In the genomic region with DNA sequence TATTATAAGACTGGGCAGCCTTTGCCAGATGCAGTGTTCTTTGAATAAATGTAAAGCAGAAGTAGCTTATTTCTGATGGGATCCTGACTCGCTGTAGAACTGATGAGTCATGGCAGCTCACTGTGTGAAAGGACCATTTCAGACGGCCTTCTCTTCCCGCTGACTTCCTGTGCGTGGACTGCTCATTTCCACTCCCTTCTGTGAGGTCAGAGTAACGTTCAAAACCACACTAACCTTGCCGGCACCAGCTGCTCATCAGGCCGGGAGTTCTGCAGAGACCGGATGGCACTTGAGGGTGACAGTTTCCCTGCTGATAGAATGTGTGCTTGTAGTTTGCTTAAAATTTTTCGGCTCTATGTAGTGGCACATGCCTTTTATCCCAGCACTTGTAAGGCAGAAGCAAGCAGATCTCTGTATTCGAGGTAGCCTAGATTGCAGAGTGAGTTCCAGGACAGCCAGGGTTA, we compare ENCODE assay signal across 7 mouse cellular contexts. TPM values are rescaled to one million over a fixed set of nuclear protein-coding genes. Genes with fewer than 3 reads are reported as not detected.
DNase-seq lines count a peak whose midpoint lies in the region; ATAC-seq and TF ChIP-seq lines count a peak whose summit lies in the region.

No protein-coding gene starts in this region.

- H3K27ac ChIP-seq in heart, postnatal 0 days (ENCODE audit: low read depth), result peak overlapping the region; percentile 28
- no peak overlapping the region for H3K27ac ChIP-seq in hindbrain, embryonic 12.5 days

- peak overlapping the region; percentile 11; the same call in 1 of the 2 replicates for H3K4me2 ChIP-seq in heart, postnatal 0 days (ENCODE audit: low read depth, low read length)
- H3K4me2 ChIP-seq in hindbrain, embryonic 12.5 days (replicated peaks), result no peak overlapping the region

- ATAC-seq in heart, postnatal 0 days (ENCODE audit: insufficient read depth, low read depth), result peak; percentile 72; the same call in 1 of the 2 replicates
- ATAC-seq in neutrophil, adult 5-6 weeks (ENCODE audit: extremely low read depth, insufficient number of reproducible peaks, low FRiP score, poor library complexity, severe bottlenecking), result peak; percentile 91
- no peak for ATAC-seq in hindbrain, embryonic 12.5 days (ENCODE audit: low FRiP score)

- H3K4me3 ChIP-seq in heart, postnatal 0 days (ENCODE audit: low read depth, low read length), result no peak overlapping the region
- no peak overlapping the region for H3K4me3 ChIP-seq in hindbrain, embryonic 12.5 days

- TF ChIP-seq EP300 in heart, postnatal 0 days (IDR thresholded peaks at IDR 0.05; ENCODE audit: low read depth), result no peak

- no peak for TF ChIP-seq CTCF in heart, postnatal 0 days (IDR thresholded peaks at IDR 0.05; ENCODE audit: low read depth)

- WGBS in heart, postnatal 0 days, result 42% methylated on average over 10 of the region's 10 CpGs
- WGBS in hindbrain, embryonic 12.5 days, result 63% methylated on average over 10 of the region's 10 CpGs

- no peak overlapping the region for H3K9ac ChIP-seq in heart, postnatal 0 days (replicated peaks; ENCODE audit: low read depth, low read length)
- no peak overlapping the region for H3K9ac ChIP-seq in hindbrain, embryonic 12.5 days

- H3K36me3 ChIP-seq in heart, postnatal 0 days (replicated peaks; ENCODE audit: control insufficient read depth, insufficient read depth, low read length), result no peaks in the 10 kb centered on the region
- H3K36me3 ChIP-seq in hindbrain, embryonic 12.5 days, result no peaks in the 10 kb centered on the region

- peak; percentile 67 to 68 for DNase-seq in B cell, adult 2 months
- peak; percentile 49 to 68 for DNase-seq in CD8-positive naive resting alpha-beta T cell, adult 2 months (ENCODE audit: low read depth in 2 of 2, low spot score in 2 of 2)
- peak; percentile 51 for DNase-seq in c-Kit-positive CD71-positive TER-119-negative erythroid progenitor cells, embryonic 14.5 days (ENCODE audit: low read depth)
- DNase-seq in heart, postnatal 0 days (ENCODE audit: low spot score), result peak; percentile 35
- DNase-seq in liver, result peak; percentile 76

- no peaks in the 10 kb centered on the region for H3K9me3 ChIP-seq in heart, postnatal 0 days (replicated peaks; ENCODE audit: control insufficient read depth, low read length)
- H3K9me3 ChIP-seq in hindbrain, embryonic 12.5 days (replicated peaks), result no peaks in the 10 kb centered on the region

- H3K4me1 ChIP-seq in heart, postnatal 0 days (ENCODE audit: control insufficient read depth, insufficient read depth), result 0 out of 2 replicates have a peak, but pooled peaks cover 5% of the 10 kb centered on the region
- no peaks in the 10 kb centered on the region for H3K4me1 ChIP-seq in hindbrain, embryonic 12.5 days

- no peaks in the 10 kb centered on the region for H3K27me3 ChIP-seq in heart, postnatal 0 days (ENCODE audit: control insufficient read depth, insufficient read depth, low read length)
- no peaks in the 10 kb centered on the region for H3K27me3 ChIP-seq in hindbrain, embryonic 12.5 days

RNA-seq across cellular contexts. Expression of a gene that starts 26.2 kb away (rescaled TPM):
- 28.3 and 34.7 TPM in 2 replicates for total RNA-seq in heart, postnatal 0 days (2014; rRNA removed; ENCODE audit: low replicate concordance)
- polyA plus RNA-seq in heart, postnatal 0 days (2015; fragmentation: Nextera tagmentation; extraction: Ambion mirVana), result 34.3 and 34.6 TPM in 2 replicates
- 89.0 and 99.7 TPM in 2 replicates for total RNA-seq in neutrophil, adult 5-6 weeks (2017)
- 43.4 and 46.4 TPM in 2 replicates for polyA plus RNA-seq in hindbrain, embryonic 12.5 days (2016; fragmentation: Nextera tagmentation; extraction: Ambion mirVana)
